Mouse (Mus musculus) G1E (cell line): ENCODE results near the gene Acta1.

Experiments used
- CTCF ChIP-seq: IDR thresholded peaks from 2 replicates; pipeline ENCODE4 v1.5.1; 2012; ENCODE audit warnings: low read depth, low read length, inconsistent platforms, mixed read lengths
- GATA1 ChIP-seq: IDR thresholded peaks from 2 replicates; pipeline ENCODE4 v1.6.1; 2012; ENCODE audit warnings: borderline replicate concordance, low read length, inconsistent platforms, mixed read lengths
- POLR2AphosphoS5 ChIP-seq: IDR thresholded peaks from 2 replicates; pipeline ENCODE4 v1.6.1; 2012; ENCODE audit warnings: low read depth, low read length, inconsistent platforms; ENCODE audit not compliant: insufficient replicate concordance
- TAL1 ChIP-seq: conservative IDR thresholded peaks from 2 replicates; pipeline ENCODE4 v1.6.1; 2012; ENCODE audit warnings: low read depth, low read length, inconsistent platforms, mixed read lengths

GRCm38 (mm10) chr8:123845114-123845513 lies 49.4 kb downstream of the Acta1 start:
- TF ChIP-seq CTCF (no peak), POLR2AphosphoS5 (no peak), GATA1 (no peak), TAL1 (no peak)
